Mouse (Mus musculus) embryonic fibroblast, embryonic 13.5 days (primary cell): Measurements from ENCODE around the gene Rab5if.

Source experiments
- CTCF ChIP-seq: IDR thresholded peaks from 2 replicates; pipeline ENCODE4 v1.5.1; 2011; ENCODE audit warnings: mild to moderate bottlenecking, control low read depth, low read length, moderate library complexity, borderline replicate concordance; ENCODE audit not compliant: insufficient read depth
- POLR2A ChIP-seq: IDR thresholded peaks from 2 replicates; pipeline ENCODE4 v1.6.1; 2011; ENCODE audit warnings: low read depth, mild to moderate bottlenecking, control low read depth, low read length, moderate library complexity

DNA sequence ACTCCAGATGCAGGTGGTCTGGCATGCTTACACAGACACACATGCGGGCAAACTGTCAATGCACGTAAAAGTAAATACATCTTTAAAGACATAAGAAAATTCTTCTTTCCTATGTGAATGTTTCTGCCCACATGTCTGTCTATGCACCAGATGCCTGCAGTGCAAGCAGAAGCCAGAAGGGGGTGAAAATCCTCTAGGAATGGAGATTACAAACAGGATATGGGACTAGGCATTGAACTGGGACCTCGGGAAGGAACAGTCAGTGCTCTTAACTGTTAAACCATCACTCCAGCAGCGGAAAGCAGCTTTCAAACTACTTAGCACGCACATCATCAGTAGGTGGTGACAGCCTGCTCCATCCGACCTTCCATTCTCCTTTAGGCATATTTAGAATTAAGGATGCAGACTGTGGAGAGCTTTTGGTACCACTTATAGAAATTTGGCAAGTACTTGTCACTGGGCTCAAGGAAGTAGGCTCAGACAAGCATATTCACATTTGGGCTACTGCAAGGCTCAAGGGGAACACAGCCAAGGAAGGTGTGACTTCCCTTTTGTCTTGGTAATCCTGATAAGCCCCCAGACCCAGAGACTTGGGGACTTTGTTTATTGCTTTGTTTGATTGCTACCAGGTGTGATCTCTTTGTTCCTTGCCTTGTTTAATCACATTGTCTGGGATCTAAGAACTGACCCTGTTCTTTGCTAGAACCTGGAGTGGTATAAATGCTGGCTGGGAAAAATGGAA lies 42.2 kb downstream of the Rab5if start:
- TF ChIP-seq CTCF (no peak), POLR2A (no peak)
